Mouse (Mus musculus): ENCODE data around the gene Chrng.

The Chrng gene

GRCm38 (mm10) chr1:87204465-87204864 is at the start of gene Chrng:
Gene Chrng (plus strand): TSS chr1:87204657.
- DNase-seq (ENCODE audit: low read depth in 1 of 2, low spot score in 2 of 2), result no peak

- DNase-seq (ENCODE audit: low read depth in 1 of 2, low spot score in 2 of 2), result no peak
These were observed 48.8 kb upstream of the Chrng start for GRCm38 (mm10) chr1:87155531-87156198.

GRCm38 (mm10) chr1:87156199-87156587 is 48.3 kb upstream of the Chrng start, which contains the start of gene Ecel1:
Gene Ecel1 (minus strand): TSS chr1:87156521.
- DNase-seq (ENCODE audit: low read depth in 1 of 2, low spot score in 2 of 2), result no peak

GRCm38 (mm10) chr1:87159396-87159795 is 45.1 kb upstream of the Chrng start:
- DNase-seq (ENCODE audit: low read depth in 1 of 2, low spot score in 2 of 2), result no peak

GRCm38 (mm10) chr1:87164164-87164795 is 40.2 kb upstream of the Chrng start:
- no peak for DNase-seq (ENCODE audit: low read depth in 1 of 2, low spot score in 2 of 2)

- no peak for DNase-seq (ENCODE audit: low read depth in 1 of 2, low spot score in 2 of 2)
These were observed 39.7 kb upstream of the Chrng start for GRCm38 (mm10) chr1:87164796-87165184.

GRCm38 (mm10) chr1:87170458-87170857 is 34.0 kb upstream of the Chrng start:
- DNase-seq (ENCODE audit: low read depth in 1 of 2, low spot score in 2 of 2), result no peak

- DNase-seq (ENCODE audit: low read depth in 1 of 2, low spot score in 2 of 2), result no peak
These were observed 33.1 kb upstream of the Chrng start for GRCm38 (mm10) chr1:87171312-87171711.

GRCm38 (mm10) chr1:87172316-87172715 is 32.1 kb upstream of the Chrng start:
- no peak for DNase-seq (ENCODE audit: low read depth in 1 of 2, low spot score in 2 of 2)

- peak in 1 of 2 experiments; percentile 48 for DNase-seq (ENCODE audit: low read depth in 1 of 2, low spot score in 2 of 2)
These were observed 30.2 kb upstream of the Chrng start for GRCm38 (mm10) chr1:87174006-87174955.

GRCm38 (mm10) chr1:87175852-87176292 is 28.6 kb upstream of the Chrng start:
- no peak for DNase-seq (ENCODE audit: low read depth in 1 of 2, low spot score in 2 of 2)

GRCm38 (mm10) chr1:87180896-87181295 is 23.6 kb upstream of the Chrng start:
- DNase-seq (ENCODE audit: low read depth in 1 of 2, low spot score in 2 of 2), result no peak

GRCm38 (mm10) chr1:87183013-87183412 is 21.4 kb upstream of the Chrng start, which contains the start of gene Prss56:
Gene Prss56 (plus strand): TSS chr1:87183313.
- DNase-seq (ENCODE audit: low read depth in 1 of 2, low spot score in 2 of 2), result no peak

- DNase-seq (ENCODE audit: low read depth in 1 of 2, low spot score in 2 of 2), result no peak
These were observed 20.3 kb upstream of the Chrng start for GRCm38 (mm10) chr1:87183998-87184750.

GRCm38 (mm10) chr1:87184751-87185139 is 19.7 kb upstream of the Chrng start:
- peak in 1 of 2 experiments; percentile 44 for DNase-seq (ENCODE audit: low read depth in 1 of 2, low spot score in 2 of 2)

- no peak for DNase-seq (ENCODE audit: low read depth in 1 of 2, low spot score in 2 of 2)
These were observed 18.9 kb upstream of the Chrng start for GRCm38 (mm10) chr1:87185526-87185925.

- DNase-seq (ENCODE audit: low read depth in 1 of 2, low spot score in 2 of 2), result no peak
These were observed 18.0 kb upstream of the Chrng start for GRCm38 (mm10) chr1:87186261-87187036.

GRCm38 (mm10) chr1:87187037-87187355 is 17.5 kb upstream of the Chrng start:
- peak in 1 of 2 experiments; percentile 31 for DNase-seq (ENCODE audit: low read depth in 1 of 2, low spot score in 2 of 2)

- DNase-seq (ENCODE audit: low read depth in 1 of 2, low spot score in 2 of 2), result no peak
These were observed 14.0 kb upstream of the Chrng start, which contains the start of gene Chrnd for GRCm38 (mm10) chr1:87190429-87190828. Gene Chrnd (plus strand): TSS chr1:87190607.

- no peak for DNase-seq (ENCODE audit: low read depth in 1 of 2, low spot score in 2 of 2)
These were observed 7.2 kb upstream of the Chrng start for GRCm38 (mm10) chr1:87197296-87197695.

Data from monocyte, adult 2 months (primary cell).